Mouse (Mus musculus) heart, embryonic 16.5 days (tissue): Measurements from ENCODE around the gene Arl15. TPM values are rescaled to one million over a fixed set of nuclear protein-coding genes. Genes with fewer than 3 reads are reported as not detected.

Experiments
- ATAC-seq: fragments of 200-750 bp; cut with Nextera tagmentation; replicated peaks from 2 replicates; pipeline ENCODE4 v1.8.0; 2017; ENCODE audit warnings: moderate number of reproducible peaks; ENCODE audit not compliant: insufficient read depth, low FRiP score; ENCODE audit errors: extremely low read depth
- H3K27ac ChIP-seq: fragments of 300-500 bp; sonication (generic); 2 replicates; pipeline ENCODE4 v1.5.1; 2014; ENCODE audit warnings: mild to moderate bottlenecking, low read length, control low read depth, moderate library complexity
- H3K27me3 ChIP-seq: fragments of 300-500 bp; sonication (generic); 2 replicates; pipeline ENCODE4 v1.6.1; 2014; ENCODE audit warnings: low read length, mixed read lengths; ENCODE audit not compliant: control insufficient read depth, insufficient read depth
- H3K36me3 ChIP-seq: fragments of 300-500 bp; sonication (generic); 2 replicates; pipeline ENCODE4 v1.6.1; 2014; ENCODE audit not compliant: control insufficient read depth, insufficient read depth
- H3K4me1 ChIP-seq: fragments of 300-500 bp; sonication (generic); 2 replicates; pipeline ENCODE4 v1.6.1; 2014; ENCODE audit warnings: low read length, mixed read lengths; ENCODE audit not compliant: control insufficient read depth, insufficient read depth
- H3K4me2 ChIP-seq: fragments of 300-500 bp; sonication (generic); 2 replicates; pipeline ENCODE4 v1.6.1; 2014; ENCODE audit warnings: low read depth, mild to moderate bottlenecking, control low read depth, low read length
- H3K4me3 ChIP-seq: fragments of 300-500 bp; sonication (generic); 2 replicates; pipeline ENCODE4 v1.5.1; 2014; ENCODE audit warnings: mild to moderate bottlenecking, control low read depth, low read length
- H3K9ac ChIP-seq: fragments of 300-500 bp; sonication (generic); 2 replicates; pipeline ENCODE4 v1.6.1; 2014; ENCODE audit warnings: low read length, control low read depth
- H3K9me3 ChIP-seq: fragments of 300-500 bp; sonication (generic); replicated peaks from 2 replicates; pipeline ENCODE4 v1.6.1; 2016; ENCODE audit warnings: low read length; ENCODE audit not compliant: control insufficient read depth
- WGBS: fragments of 180-500 bp; shearing (Covaris S2); extraction: QIAGEN DNeasy Blood & Tissue Kit; methylation state at CpG from one replicate; pipeline ENCODE4 v1.1.7; 2014; 5-methylcytosine and 5-hydroxymethylcytosine counted together
- polyA plus RNA-seq: library from polyadenylated mRNA; unstranded; fragments of >200 nt; fragmentation: Nextera tagmentation; extraction: Ambion mirVana; gene quantifications from 2 replicates; pipeline ENCODE4 v1.2.1, GENCODE M21; 2015

Gene Arl15
- polyA plus RNA-seq, 1 experiment from 2014 or later: 8.8 TPM

GRCm38 (mm10) chr13:113815697-113816420 is 21.6 kb downstream of the Arl15 start:
- Histone ChIP-seq H3K27ac (no peak overlapping the region), H3K4me3 (no peak overlapping the region), H3K36me3 (no peaks in the 10 kb centered on the region), H3K4me2 (no peak overlapping the region), H3K9ac (no peak overlapping the region), H3K27me3 (no peaks in the 10 kb centered on the region), H3K9me3 (no peaks in the 10 kb centered on the region), H3K4me1 (peaks cover 16% of the 10 kb centered on the region)
- WGBS: 57% methylated on average over 15 of the region's 15 CpGs
- no peak for ATAC-seq

DNA sequence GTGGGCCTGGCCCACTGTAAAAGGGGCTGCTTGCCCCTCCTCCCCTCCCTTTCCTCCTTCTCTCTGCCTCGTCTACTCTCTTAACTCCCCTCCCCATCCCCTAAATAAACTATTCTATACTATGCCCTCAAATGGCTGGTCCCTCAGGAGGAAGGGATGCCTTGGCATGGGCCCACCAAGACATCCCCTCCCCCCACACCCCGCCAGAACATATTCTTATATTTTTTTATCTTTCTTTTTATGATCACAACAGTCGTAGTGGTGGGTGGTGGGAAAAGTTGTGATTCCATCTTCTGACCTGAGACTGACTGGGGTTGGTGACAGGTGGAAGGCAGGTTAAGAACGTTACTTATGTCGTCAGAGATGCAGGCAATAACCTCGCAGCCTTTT is 22.1 kb downstream of the Arl15 start:
- Histone ChIP-seq H3K9ac (no peak overlapping the region), H3K27me3 (no peaks in the 10 kb centered on the region), H3K4me3 (no peak overlapping the region), H3K4me1 (peaks cover 16% of the 10 kb centered on the region), H3K36me3 (no peaks in the 10 kb centered on the region), H3K9me3 (no peaks in the 10 kb centered on the region), H3K4me2 (no peak overlapping the region), H3K27ac (no peak overlapping the region)
- no peak for ATAC-seq
- 77% methylated on average over 6 of the region's 6 CpGs for WGBS

- Histone ChIP-seq H3K4me3 (no peak overlapping the region), H3K4me2 (no peak overlapping the region), H3K4me1 (peaks cover 10% of the 10 kb centered on the region), H3K27ac (no peak overlapping the region), H3K9me3 (no peaks in the 10 kb centered on the region), H3K9ac (no peak overlapping the region), H3K36me3 (no peaks in the 10 kb centered on the region), H3K27me3 (no peaks in the 10 kb centered on the region)
- ATAC-seq: no peak
- WGBS: 90% methylated on average over 7 of the region's 7 CpGs
These were observed 24.7 kb downstream of the Arl15 start for GRCm38 (mm10) chr13:113819006-113819405.

GRCm38 (mm10) chr13:113820176-113820575 is 25.9 kb downstream of the Arl15 start:
- Histone ChIP-seq H3K9me3 (no peaks in the 10 kb centered on the region), H3K4me3 (no peak overlapping the region), H3K27me3 (no peaks in the 10 kb centered on the region), H3K4me2 (no peak overlapping the region), H3K4me1 (peaks cover 10% of the 10 kb centered on the region), H3K27ac (no peak overlapping the region), H3K9ac (no peak overlapping the region), H3K36me3 (no peaks in the 10 kb centered on the region)
- no peak for ATAC-seq
- WGBS: 89% methylated on average over 3 of the region's 3 CpGs

DNA sequence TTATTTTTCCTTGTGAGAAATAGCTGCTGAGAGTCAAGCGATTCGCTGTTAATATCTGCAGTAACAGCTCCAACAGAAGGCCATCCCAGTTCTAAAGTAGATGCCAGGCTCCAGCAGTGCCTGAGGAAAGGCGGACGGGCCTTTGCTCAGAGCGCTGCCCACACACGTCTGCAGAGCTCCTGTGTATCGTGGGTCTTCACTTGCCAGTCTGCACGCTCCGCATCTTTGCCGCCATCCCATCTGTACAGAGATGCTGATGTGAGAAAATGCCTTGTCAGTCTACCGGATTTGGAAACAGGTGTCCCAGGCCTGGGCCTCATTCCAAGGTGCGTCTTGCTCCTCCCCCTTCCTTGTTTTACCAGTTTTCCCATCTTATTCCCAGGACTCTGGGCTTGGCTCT is 27.6 kb downstream of the Arl15 start:
- Histone ChIP-seq H3K4me3 (no peak overlapping the region), H3K4me1 (peaks cover 8% of the 10 kb centered on the region), H3K9ac (no peak overlapping the region), H3K27ac (no peak overlapping the region), H3K36me3 (no peaks in the 10 kb centered on the region), H3K9me3 (no peaks in the 10 kb centered on the region), H3K4me2 (no peak overlapping the region), H3K27me3 (no peaks in the 10 kb centered on the region)
- no peak for ATAC-seq
- WGBS: 87% methylated on average over 12 of the region's 12 CpGs

DNA sequence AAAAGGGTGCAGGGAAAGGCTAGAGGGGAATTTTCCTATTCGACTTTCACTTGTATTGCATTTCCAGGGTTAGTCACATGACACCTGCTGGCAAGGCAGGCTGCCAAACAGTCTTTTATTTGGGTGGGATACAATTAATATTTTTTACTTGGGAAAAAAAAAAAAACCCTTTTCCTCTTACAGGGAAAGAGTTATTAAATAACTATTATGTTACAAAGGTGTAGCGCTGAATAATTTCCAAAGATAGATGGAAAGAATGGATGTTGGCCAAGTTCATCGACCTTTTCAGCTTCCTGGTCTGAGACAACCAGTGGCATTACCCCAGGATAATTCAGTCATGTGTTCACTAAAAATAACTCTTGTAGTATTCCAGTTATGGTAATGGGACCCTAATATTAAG is 29.7 kb downstream of the Arl15 start:
- WGBS: 63% methylated on average over 3 of the region's 3 CpGs

DNA sequence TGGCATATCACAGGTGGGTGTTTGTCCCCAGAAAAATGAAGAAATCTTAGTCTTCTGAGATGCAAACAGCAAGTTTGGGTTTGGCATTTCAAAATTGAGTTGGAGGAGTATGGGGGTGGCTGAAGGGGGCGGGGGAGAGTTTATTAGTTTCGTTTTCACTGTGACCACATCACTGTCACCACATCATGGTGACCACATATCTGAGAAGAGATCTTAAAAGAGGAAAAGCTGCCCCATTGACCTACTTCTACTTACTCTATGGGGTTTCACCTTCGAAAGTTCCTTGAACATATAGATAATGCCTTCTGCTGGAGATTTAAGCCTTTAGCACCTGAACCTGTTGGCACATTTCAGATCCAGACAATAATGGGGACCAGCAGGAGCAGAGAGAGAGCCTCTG is 34.3 kb downstream of the Arl15 start:
- Histone ChIP-seq H3K9ac (no peak overlapping the region), H3K4me2 (no peak overlapping the region), H3K27me3 (no peaks in the 10 kb centered on the region), H3K36me3 (no peaks in the 10 kb centered on the region), H3K4me3 (no peak overlapping the region), H3K9me3 (no peaks in the 10 kb centered on the region), H3K4me1 (peaks cover 5% of the 10 kb centered on the region), H3K27ac (no peak overlapping the region)
- ATAC-seq: no peak
- WGBS: 72% methylated on average over 3 of the region's 3 CpGs

More for the DNA sequence above, 29.7 kb downstream of the Arl15 start:
- Histone ChIP-seq H3K4me2 (no peak overlapping the region), H3K27ac (no peak overlapping the region), H3K9me3 (no peaks in the 10 kb centered on the region), H3K27me3 (no peaks in the 10 kb centered on the region), H3K4me1 (peaks cover 8% of the 10 kb centered on the region), H3K4me3 (no peak overlapping the region), H3K9ac (no peak overlapping the region), H3K36me3 (no peaks in the 10 kb centered on the region)
- ATAC-seq: no peak

DNA sequence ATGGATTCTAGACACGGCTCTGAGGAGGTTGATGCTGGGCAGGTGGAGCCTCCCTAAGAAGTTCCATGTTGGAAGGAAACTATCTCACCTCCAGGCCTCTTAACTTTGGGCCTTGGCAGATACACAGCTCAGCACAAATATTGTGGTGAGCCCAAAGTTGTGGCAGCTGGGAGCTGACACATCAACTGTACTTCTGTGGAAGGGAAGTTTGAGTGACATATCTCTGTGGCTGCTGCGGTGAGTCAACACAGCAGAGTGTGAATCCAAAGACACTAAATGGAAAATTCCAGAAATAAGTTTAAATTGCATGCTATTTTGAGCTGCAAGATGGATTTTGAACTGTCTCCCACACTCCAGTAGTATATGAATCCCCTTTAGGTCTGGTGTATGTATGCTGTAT is 34.8 kb downstream of the Arl15 start:
- WGBS: 67% methylated on average over 2 of the region's 2 CpGs
- Histone ChIP-seq H3K9ac (no peak overlapping the region), H3K36me3 (no peaks in the 10 kb centered on the region), H3K27ac (no peak overlapping the region), H3K9me3 (no peaks in the 10 kb centered on the region), H3K4me3 (no peak overlapping the region), H3K4me2 (no peak overlapping the region), H3K27me3 (no peaks in the 10 kb centered on the region), H3K4me1 (0 out of 2 replicates have a peak, but pooled peaks cover 2% of the 10 kb centered on the region)
- ATAC-seq: peak; percentile 18; the same call in 1 of the 2 replicates

- 89% methylated on average over 3 of the region's 3 CpGs for WGBS
- Histone ChIP-seq H3K9me3 (no peaks in the 10 kb centered on the region), H3K27ac (no peak overlapping the region)
These were observed 36.5 kb downstream of the Arl15 start for GRCm38 (mm10) chr13:113830805-113831204.

More at GRCm38 (mm10) chr13:113830805-113831204, 36.5 kb downstream of the Arl15 start:
- no peaks in the 10 kb centered on the region for H3K36me3 ChIP-seq
- H3K4me2 ChIP-seq: no peak overlapping the region
- no peak for ATAC-seq
- H3K4me3 ChIP-seq: no peak overlapping the region
- H3K4me1 ChIP-seq: 0 out of 2 replicates have a peak, but pooled peaks cover 2% of the 10 kb centered on the region
- H3K9ac ChIP-seq: no peak overlapping the region
- no peaks in the 10 kb centered on the region for H3K27me3 ChIP-seq
